Mouse (Mus musculus) gastrocnemius, adult 2 months (tissue): ENCODE measurements around the gene Pold2. TPM values are rescaled to one million over a fixed set of nuclear protein-coding genes. Genes with fewer than 3 reads are reported as not detected.

ENCODE experiments used
- DNase-seq: peaks from one replicate; pipeline ENCODE4 v3.0.0; 2022
- H3K27ac ChIP-seq: fragments of 200-600 bp; 2 replicates; pipeline ENCODE4 v1.8.1; 2022; ENCODE audit warnings: mild to moderate bottlenecking
- H3K4me3 ChIP-seq: fragments of 200-600 bp; 2 replicates; pipeline ENCODE4 v1.8.1; 2022; ENCODE audit warnings: mild to moderate bottlenecking, moderate library complexity
- CTCF ChIP-seq: fragments of 200-600 bp; IDR thresholded peaks from 2 replicates; pipeline ENCODE4 v1.8.1; 2022; ENCODE audit warnings: antibody characterized with exemption, mild to moderate bottlenecking, moderate library complexity
- intact Hi-C: fragments of 180-260 bp; cut with DNase I; formaldehyde crosslinking; loops from one replicate; pipeline ENCODE4 v1.15.1; 2025
- total RNA-seq, 2 experiments: library from RNA; stranded (reverse); gene quantifications; 2 replicates each; pipeline ENCODE4 v1.2.3; 2021

The Pold2 gene
- total RNA-seq, 2 experiments from 2014 or later, result 39.7 to 48.5 TPM

DNA sequence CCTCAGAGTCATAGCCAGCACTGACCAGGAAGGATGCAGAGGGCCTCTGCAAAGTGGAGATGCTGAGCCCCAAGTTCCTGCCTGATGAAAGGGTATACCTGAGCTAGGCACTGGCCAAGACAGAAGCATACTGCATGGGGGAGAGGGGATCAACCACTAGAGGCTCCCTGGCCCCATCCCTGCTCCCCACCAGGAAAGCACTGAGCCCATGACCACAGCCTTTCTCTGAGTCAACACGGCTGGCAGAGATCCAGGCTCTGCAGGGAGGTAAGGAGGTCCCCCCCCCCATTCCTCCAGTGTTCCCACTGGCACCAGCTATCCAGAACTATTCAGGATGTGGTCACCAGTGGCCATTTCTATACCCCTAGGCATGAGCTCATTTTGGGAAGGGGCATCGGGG, 28.8 kb downstream of the Pold2 start:
- DNase-seq, result peak; percentile 60
- TF ChIP-seq CTCF, result no peak
- intact Hi-C loops, result no loop called here
- H3K4me3 ChIP-seq, result no peak overlapping the region
- peak overlapping the region; percentile 61 for H3K27ac ChIP-seq

DNA sequence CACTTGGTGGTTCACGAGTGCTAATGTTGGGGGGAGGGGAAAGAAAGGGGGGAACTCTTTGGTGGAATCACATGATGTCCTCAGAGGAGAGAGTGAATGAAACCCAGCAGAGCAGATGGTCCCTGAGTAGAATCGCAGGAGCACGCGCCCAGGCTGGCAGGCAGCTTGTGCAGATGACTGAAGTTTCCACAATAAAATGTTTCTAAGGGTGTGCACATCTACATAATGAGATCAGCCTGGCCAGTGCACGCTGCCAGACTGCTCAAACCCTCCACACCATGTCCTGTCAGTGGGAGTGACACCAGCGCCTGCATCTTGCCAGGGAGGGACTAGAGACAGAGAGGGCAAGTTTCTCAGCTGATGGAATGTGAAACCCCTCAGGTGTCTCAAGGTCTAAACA, 29.4 kb downstream of the Pold2 start:
- Histone ChIP-seq H3K27ac (peak overlapping the region; percentile 61), H3K4me3 (no peak overlapping the region)
- TF ChIP-seq CTCF, result no peak
- intact Hi-C loops, result no loop called here
- DNase-seq, result peak; percentile 80

DNA sequence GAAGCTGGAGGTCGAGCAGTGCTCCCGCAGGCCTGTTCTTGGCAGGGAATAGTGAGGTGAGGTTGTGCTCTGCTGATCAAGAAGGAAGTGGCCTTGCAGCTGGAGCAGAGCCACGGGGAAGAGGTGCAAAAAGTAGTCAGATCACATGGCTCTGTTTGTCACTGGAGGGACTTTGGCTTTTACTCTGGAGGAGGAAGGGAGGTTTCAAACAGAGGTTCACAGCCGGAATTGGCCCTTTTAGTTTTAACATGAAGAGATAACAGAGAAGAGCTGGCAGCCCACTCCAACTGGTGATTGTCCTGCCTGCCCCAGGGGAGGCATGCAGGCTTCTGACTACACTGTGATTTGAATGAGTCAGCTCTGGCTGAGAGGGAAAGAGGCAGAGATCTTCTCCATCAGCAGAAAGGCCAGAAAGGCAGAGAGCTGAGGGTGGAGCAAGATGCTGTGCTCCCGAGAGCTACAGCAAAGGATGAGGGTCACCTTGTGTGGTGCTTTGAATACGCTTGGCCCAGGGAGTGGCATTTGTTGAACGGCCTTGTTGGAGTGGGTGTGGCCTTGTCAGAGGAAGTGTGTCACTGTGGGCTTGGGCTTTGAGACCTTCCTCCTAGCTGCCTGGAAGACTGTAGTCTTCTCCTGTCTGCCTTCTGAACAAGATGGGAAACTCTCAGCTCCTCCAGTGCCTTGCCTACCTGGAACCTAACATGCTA, 31.3 kb downstream of the Pold2 start:
- H3K4me3 ChIP-seq, result no peak overlapping the region
- intact Hi-C loops, result no loop called here
- peak overlapping the region; percentile 61 for H3K27ac ChIP-seq
- DNase-seq, result peak; percentile 60
- no peak for TF ChIP-seq CTCF

DNA sequence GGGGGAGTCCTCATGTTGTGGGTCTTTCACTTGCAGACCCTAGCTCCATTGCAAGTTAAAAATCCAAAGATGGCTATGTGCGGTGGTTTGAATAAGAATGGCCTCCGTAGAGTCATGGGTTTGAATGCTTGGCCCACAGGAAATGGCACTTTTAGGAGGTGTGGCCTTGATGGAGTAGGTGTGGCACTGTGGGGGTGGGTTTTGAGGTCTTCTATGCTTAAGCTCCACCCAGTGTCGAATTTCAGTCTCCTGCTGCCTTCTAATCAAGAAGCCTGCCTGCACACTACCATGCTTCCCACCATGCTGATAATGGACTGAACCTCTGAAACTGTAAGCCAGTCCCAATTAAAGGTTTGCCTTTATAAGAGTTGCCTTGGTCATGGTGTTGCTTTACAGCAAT, 35.0 kb downstream of the Pold2 start:
- DNase-seq, result no peak
- Histone ChIP-seq H3K27ac (no peak overlapping the region), H3K4me3 (no peak overlapping the region)
- intact Hi-C loops, result no loop called here
- TF ChIP-seq CTCF, result no peak

DNA sequence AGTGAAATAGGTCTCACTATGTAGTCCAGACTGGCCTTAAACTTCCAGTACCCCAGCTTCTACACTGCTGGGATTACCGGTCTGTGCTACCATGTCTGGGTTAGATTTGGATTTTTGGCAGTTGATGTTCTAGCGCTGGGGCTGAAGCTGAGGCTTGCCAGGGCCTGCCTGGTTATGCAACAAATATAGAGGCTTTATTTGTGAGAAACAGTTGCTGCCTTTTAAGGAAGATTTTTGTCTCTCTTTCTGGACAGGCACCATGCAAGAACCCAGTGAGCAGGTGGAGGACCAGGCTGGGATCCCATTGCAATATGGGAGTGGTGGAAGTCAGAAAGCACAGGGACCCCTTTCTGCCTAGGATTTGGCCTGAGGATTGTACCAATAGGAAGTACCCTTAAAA, 36.3 kb downstream of the Pold2 start:
- DNase-seq, result no peak
- Histone ChIP-seq H3K4me3 (no peak overlapping the region), H3K27ac (no peak overlapping the region)
- intact Hi-C loops, result no loop called here
- TF ChIP-seq CTCF, result no peak

DNA sequence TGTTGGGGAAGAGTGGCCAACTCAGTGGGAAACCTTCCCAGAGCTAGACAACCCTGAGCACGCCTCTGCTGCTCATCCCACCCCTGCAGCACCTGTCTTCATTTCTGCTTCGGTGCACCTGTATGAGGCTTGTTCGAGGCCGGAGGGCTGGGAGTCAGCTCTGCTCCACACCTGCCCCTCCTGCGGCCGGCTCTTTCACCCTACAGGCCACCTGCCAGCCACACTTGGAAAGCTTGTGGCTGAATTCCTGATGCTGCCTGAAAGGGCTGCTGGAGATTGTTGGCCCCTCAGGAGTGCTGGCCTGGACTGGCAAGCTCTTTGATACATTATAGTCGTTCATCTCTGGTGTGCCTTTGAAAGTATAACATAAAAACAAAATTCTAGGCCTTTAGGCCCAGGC, 37.7 kb downstream of the Pold2 start:
- TF ChIP-seq CTCF, result no peak
- Histone ChIP-seq H3K4me3 (no peak overlapping the region), H3K27ac (peak overlapping the region; percentile 35; the same call in 1 of the 2 replicates)
- DNase-seq, result peak; percentile 59
- intact Hi-C loops, result no loop called here

DNA sequence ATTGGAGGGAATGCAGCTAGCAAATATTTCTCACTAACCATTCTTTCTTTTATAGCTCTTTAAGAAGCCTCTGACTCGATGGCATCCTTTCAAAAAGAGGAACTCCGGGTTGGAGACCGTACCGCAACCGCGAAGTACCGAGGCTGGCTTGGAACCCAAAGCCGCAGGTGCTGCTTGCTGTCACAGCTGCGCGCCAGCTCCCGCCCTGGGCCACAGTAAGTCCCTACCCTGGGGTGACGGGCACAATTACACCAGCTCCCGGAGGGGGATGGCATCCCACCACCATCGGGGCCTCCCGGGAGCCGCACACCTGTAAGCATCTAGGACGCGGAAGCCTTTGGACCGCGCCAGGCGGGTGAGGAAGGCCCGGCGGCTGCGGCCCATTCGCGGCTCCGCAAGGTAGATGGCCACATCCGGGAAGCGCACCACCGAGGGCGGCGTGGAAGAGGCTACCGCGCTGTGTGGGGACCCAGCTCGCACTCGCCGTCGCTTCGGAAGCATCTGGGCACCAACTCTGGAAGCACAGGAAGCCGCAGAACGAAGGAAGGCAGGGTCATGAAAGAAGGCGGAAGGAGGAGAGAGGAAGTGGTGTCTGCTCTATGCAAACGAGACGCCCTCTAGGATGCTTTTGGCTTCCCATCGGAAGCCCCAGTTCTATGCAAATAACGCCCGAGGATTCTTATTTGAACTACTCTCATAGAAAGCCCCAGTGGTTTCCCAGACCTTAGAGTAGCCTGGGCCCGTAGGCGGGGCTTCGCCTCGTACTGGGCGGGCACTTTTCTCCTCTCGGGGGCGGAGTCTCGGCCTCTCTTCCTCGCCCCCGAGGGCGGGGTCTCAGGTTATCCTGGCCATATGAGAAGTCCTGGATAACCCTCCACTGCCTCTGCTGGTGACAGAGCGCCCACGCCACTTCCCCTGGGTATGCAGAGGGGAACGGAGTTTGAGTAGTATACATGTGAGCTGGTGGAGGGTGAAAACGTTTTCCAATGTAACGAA, 40.5 kb downstream of the Pold2 start, which contains the start of gene Polm:
Gene Polm (minus strand): TSS at position 766 of the 996 bp plus-strand sequence.
- peak within 1 kb of the TSS; percentile 93 for H3K4me3 ChIP-seq
- peak within 1 kb of the TSS; percentile 87 for H3K27ac ChIP-seq
- intact Hi-C loops, result loop anchor here (2.0 kb wide), 2 partner anchors 35 to 41 kb away; partner anchors contain the start of genes Pgam2 and Pold2
- peak; percentile 95 for DNase-seq
- peak; percentile 86 for TF ChIP-seq CTCF

DNA sequence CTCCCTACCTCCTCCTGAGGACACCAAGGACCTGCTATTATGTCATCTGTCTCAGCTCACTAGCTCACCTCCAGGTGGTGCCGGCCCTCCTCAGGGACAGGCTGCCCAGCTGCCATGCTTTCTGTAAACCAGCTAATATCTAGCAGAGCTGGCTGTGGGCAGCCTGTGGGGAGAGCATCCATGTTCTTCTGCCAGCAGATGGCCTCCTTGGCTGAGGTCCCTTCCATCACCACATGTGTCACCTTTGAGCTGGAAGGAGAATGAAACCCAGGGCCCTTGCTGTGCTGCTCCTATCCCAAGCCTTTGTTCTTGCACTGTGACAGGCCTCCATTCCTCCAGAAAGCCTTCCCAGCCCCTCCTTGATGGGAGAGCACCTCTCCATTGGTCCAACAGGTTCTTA, 42.0 kb downstream of the Pold2 start:
- H3K4me3 ChIP-seq, result no peak overlapping the region
- DNase-seq, result peak; percentile 60
- TF ChIP-seq CTCF, result peak; percentile 44
- H3K27ac ChIP-seq, result peak overlapping the region; percentile 78; the same call in 1 of the 2 replicates
- intact Hi-C loops, result loop anchor here (2.0 kb wide), 1 partner anchor 33 kb away; the partner anchor contains the start of gene Pgam2

DNA sequence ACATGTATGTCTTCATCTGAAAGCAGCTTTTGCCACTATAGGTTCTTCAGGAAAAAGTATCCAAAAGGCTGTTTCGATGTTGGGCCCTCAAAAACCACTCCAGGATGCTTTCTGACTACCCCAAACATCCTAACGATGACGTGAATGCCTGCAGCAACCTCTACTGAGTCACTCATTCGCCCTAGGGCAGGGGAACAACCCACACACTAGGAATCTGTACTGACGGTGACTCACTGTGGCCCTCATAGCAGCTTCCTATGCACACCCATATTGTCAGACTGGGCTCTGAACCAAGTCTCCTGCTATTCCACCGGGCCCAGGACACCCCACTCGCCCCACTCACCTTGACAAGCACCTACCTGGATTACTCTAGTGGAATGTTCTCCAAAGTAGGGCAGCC, 43.0 kb downstream of the Pold2 start:
- no peak for TF ChIP-seq CTCF
- peak overlapping the region; percentile 78 for H3K27ac ChIP-seq
- intact Hi-C loops, result no loop called here
- H3K4me3 ChIP-seq, result peak overlapping the region; percentile 24
- DNase-seq, result no peak

DNA sequence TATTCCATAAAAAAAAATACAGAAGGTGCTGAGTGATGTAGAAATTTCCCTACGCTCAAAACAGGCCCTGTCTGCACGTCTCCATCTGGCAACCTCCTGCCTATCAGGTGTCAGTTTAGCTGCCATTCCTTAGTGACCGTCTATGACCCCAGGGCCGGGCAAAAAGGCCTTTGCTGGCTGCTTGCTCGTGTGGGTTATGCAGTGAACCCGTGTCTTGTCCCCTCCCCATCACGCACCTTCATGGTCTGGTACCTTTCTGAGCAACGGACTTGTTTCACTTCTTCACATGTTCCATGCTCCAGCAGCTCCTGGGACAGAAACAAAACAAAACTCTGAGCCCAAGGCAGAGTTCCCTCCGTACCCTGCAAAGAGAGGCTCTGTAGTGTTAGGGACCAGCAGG, 43.6 kb downstream of the Pold2 start:
- Histone ChIP-seq H3K4me3 (peak overlapping the region; percentile 24), H3K27ac (peak overlapping the region; percentile 78)
- peak; percentile 62 for DNase-seq
- intact Hi-C loops, result no loop called here
- no peak for TF ChIP-seq CTCF

DNA sequence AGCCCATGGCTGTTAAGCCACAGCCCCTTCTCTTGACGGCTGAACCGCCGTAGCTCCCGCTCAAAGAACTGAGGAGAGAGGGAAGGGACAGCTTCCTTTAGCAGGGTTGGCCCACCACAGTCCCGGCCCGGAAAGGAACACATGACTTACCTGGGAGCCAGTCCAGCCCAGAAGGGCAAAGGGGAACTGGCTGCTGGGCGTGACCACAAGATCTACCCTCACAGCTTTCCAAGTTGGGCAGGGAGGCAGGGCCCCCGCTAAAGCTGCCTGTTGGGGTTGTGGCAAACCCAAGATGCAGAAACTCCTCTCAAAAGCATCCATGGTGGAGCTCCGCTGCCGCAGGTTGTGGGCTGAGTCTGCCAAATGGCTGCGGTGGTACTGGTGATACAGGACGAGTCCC, 48.8 kb downstream of the Pold2 start:
- H3K4me3 ChIP-seq, result peak overlapping the region; percentile 37
- intact Hi-C loops, result no loop called here
- TF ChIP-seq CTCF, result no peak
- peak overlapping the region; percentile 79 for H3K27ac ChIP-seq
- peak; percentile 68 for DNase-seq

DNA sequence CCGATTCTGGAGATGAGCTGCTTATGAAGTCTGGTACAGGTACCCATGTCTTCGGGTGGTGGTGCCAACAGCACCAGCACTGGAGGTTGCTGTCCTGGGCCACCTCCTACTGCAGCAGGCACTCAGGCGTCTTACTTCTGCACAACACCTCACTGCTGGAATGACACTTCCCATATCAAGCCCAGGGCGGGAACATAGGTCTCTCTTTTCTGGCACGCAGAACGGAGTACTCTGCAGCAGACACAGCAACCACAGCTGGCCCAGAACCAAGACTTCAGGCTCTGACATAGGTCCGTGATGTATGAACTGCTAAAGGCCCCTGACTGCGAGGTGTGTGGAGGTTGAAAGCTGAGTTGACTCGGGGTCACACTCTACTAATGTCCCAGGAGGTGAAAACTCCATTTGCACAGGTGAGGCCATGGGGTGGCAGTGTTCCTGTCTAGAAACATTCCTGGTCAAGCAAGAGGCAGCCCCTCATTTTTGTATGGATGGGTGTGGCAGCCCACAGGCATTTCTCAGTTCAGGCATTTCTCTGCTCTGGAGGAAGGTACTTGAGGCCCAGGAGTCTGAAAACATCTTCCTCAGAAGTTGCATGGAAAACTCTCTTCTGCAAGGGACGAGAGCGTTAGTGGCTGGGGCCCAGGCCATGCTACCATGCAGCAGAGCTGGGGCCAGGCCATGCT, 49.4 kb downstream of the Pold2 start:
- no peak for TF ChIP-seq CTCF
- Histone ChIP-seq H3K4me3 (peak overlapping the region; percentile 37; the same call in 1 of the 2 replicates), H3K27ac (peak overlapping the region; percentile 79)
- DNase-seq, result no peak
- intact Hi-C loops, result no loop called here

DNA sequence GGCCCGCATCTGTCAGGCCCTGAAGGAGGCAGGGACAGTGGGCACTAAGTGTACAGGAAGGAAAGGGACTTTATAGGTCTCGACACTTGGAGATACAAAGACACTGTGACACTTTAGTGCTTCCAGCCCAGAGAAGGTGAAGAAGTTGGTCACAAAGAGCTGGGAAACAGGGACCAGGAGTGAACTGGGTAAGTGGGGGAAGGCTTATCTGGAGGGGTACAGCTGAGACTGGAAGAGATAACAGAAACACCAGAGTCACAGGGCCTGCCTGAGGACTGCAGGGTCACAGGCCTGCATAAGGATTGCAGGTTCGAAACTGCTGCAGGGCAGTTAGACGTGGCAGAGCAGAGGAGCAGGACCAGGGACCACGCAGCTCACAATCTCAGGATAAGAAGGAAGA, 50.2 kb downstream of the Pold2 start:
- DNase-seq, result no peak
- Histone ChIP-seq H3K27ac (no peak overlapping the region), H3K4me3 (no peak overlapping the region)
- intact Hi-C loops, result no loop called here
- no peak for TF ChIP-seq CTCF
